Mouse (Mus musculus) liver, embryonic 15.5 days (tissue): ENCODE data around the gene Clip2. TPM values are rescaled to one million over a fixed set of nuclear protein-coding genes. Genes with fewer than 3 reads are reported as not detected.

Experiments
- ATAC-seq: fragments of 200-750 bp; cut with Nextera tagmentation; 2 replicates; pipeline ENCODE4 v1.8.0; 2017; ENCODE audit warnings: moderate number of reproducible peaks, mild to moderate bottlenecking, moderate library complexity; ENCODE audit not compliant: insufficient read depth
- H3K27ac ChIP-seq: fragments of 300-500 bp; sonication (generic); replicated peaks from 2 replicates; pipeline ENCODE4 v1.5.1; 2015; ENCODE audit warnings: mild to moderate bottlenecking, inconsistent platforms
- H3K27me3 ChIP-seq: fragments of 300-500 bp; sonication (generic); 2 replicates; pipeline ENCODE4 v1.6.1; 2015; ENCODE audit warnings: mild to moderate bottlenecking, inconsistent platforms
- H3K36me3 ChIP-seq: fragments of 300-500 bp; sonication (generic); replicated peaks from 2 replicates; pipeline ENCODE4 v1.6.1; 2015; ENCODE audit warnings: moderate library complexity, mild to moderate bottlenecking, inconsistent platforms
- H3K4me1 ChIP-seq: fragments of 300-500 bp; sonication (generic); replicated peaks from 2 replicates; pipeline ENCODE4 v1.6.1; 2015; ENCODE audit warnings: inconsistent platforms
- H3K4me2 ChIP-seq: fragments of 300-500 bp; sonication (generic); 2 replicates; pipeline ENCODE4 v1.6.1; 2015; ENCODE audit warnings: moderate library complexity, mild to moderate bottlenecking, inconsistent platforms
- H3K4me3 ChIP-seq: fragments of 300-500 bp; sonication (generic); replicated peaks from 2 replicates; pipeline ENCODE4 v1.5.1; 2015; ENCODE audit warnings: mild to moderate bottlenecking, inconsistent platforms
- H3K9ac ChIP-seq: fragments of 300-500 bp; sonication (generic); 2 replicates; pipeline ENCODE4 v1.6.1; 2015; ENCODE audit warnings: moderate library complexity, mild to moderate bottlenecking, inconsistent platforms
- H3K9me3 ChIP-seq: fragments of 300-500 bp; sonication (generic); replicated peaks from 2 replicates; pipeline ENCODE4 v1.6.1; 2016; ENCODE audit warnings: inconsistent platforms
- WGBS: fragments of 180-500 bp; shearing (Covaris S2); methylation state at CpG from one replicate; pipeline ENCODE4 v1.1.7; 2015; ENCODE audit warnings: mixed read lengths; ENCODE audit not compliant: insufficient replicate concordance; 5-methylcytosine and 5-hydroxymethylcytosine counted together
- polyA plus RNA-seq: library from polyadenylated mRNA; unstranded; fragments of >200 nt; fragmentation: Nextera tagmentation; extraction: Ambion mirVana; gene quantifications from 2 replicates; pipeline ENCODE4 v1.2.1, GENCODE M21; 2015

The Clip2 gene
- polyA plus RNA-seq, 1 experiment from 2014 or later: 0.46 TPM

DNA sequence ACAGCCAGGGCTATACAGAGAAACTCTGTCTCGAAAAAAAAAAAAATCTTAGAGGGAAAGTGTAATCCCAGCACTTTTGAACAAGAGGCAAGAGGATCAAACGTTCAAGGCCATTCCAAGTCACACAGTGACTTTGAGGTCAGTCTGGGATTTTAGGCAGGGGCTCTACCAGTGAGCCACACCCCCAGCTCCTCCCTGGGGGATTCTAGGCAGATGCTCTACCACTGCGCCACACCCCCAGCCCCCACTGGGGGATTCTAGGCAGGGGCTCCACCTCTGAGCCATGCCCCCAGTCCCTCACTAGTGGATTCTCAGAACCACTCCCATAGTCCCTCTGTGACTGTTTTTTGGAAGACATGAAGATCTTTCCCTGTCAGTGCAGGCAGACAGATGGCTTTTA lies 26.9 kb upstream of the Clip2 start:
- no peaks in the 10 kb centered on the region for H3K27me3 ChIP-seq
- H3K4me3 ChIP-seq: no peak overlapping the region
- no peak for ATAC-seq
- no peaks in the 10 kb centered on the region for H3K36me3 ChIP-seq
- H3K27ac ChIP-seq: no peak overlapping the region
- H3K4me1 ChIP-seq: peaks cover 33% of the 10 kb centered on the region
- H3K4me2 ChIP-seq: no peak overlapping the region
- no peaks in the 10 kb centered on the region for H3K9me3 ChIP-seq
- 48% methylated on average over 3 of the region's 3 CpGs for WGBS
- no peak overlapping the region for H3K9ac ChIP-seq

DNA sequence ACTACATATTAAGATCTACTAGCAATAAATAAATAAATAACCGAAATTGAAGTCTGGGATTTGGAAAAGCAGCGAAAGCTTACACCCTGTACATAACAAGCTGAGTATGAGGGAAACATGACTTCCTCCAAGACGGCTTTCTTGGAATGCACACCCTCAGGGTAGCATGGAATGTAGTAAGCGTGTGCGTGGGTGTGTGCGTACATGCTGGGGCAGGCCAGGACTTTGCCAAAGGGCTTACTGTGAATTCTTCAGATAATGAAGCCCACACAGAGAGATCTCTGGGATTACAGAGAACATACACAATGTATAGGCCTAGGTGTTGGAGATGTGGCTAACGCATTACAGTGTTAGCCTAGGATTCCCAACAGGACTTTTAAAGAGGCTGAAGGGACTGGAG lies 25.3 kb upstream of the Clip2 start:
- WGBS: 78% methylated on average over 7 of the region's 7 CpGs
- no peak overlapping the region for H3K4me3 ChIP-seq
- no peaks in the 10 kb centered on the region for H3K27me3 ChIP-seq
- no peak for ATAC-seq
- H3K4me1 ChIP-seq: peaks cover 29% of the 10 kb centered on the region
- H3K9me3 ChIP-seq: no peaks in the 10 kb centered on the region
- H3K9ac ChIP-seq: no peak overlapping the region
- no peak overlapping the region for H3K4me2 ChIP-seq
- H3K27ac ChIP-seq: no peak overlapping the region
- H3K36me3 ChIP-seq: no peaks in the 10 kb centered on the region

GRCm38 (mm10) chr5:134576517-134577220 lies 24.4 kb upstream of the Clip2 start:
- Histone ChIP-seq H3K9ac (no peak overlapping the region), H3K27me3 (no peaks in the 10 kb centered on the region), H3K9me3 (no peaks in the 10 kb centered on the region), H3K4me1 (peaks cover 37% of the 10 kb centered on the region), H3K4me2 (no peak overlapping the region), H3K4me3 (no peak overlapping the region), H3K27ac (no peak overlapping the region), H3K36me3 (no peaks in the 10 kb centered on the region)
- no peak for ATAC-seq
- WGBS: 57% methylated on average over 14 of the region's 14 CpGs

GRCm38 (mm10) chr5:134575833-134576232 lies 23.6 kb upstream of the Clip2 start:
- H3K27me3 ChIP-seq: no peaks in the 10 kb centered on the region
- 66% methylated on average over 5 of the region's 5 CpGs for WGBS
- ATAC-seq: no peak

GRCm38 (mm10) chr5:134572508-134573214 lies 20.4 kb upstream of the Clip2 start:
- peaks cover 46% of the 10 kb centered on the region for H3K4me1 ChIP-seq
- no peak for ATAC-seq
- 26% methylated on average over 10 of the region's 10 CpGs for WGBS
- no peaks in the 10 kb centered on the region for H3K36me3 ChIP-seq
- no peaks in the 10 kb centered on the region for H3K27me3 ChIP-seq
- no peaks in the 10 kb centered on the region for H3K9me3 ChIP-seq
- H3K9ac ChIP-seq: peak overlapping the region; percentile 39; the same call in 1 of the 2 replicates
- H3K4me3 ChIP-seq: peak overlapping the region; percentile 54
- H3K27ac ChIP-seq: peak overlapping the region; percentile 64; the same call in 1 of the 2 replicates
- H3K4me2 ChIP-seq: peak overlapping the region; percentile 80

More at GRCm38 (mm10) chr5:134575833-134576232, 23.6 kb upstream of the Clip2 start:
- Histone ChIP-seq H3K4me1 (peaks cover 43% of the 10 kb centered on the region), H3K9me3 (no peaks in the 10 kb centered on the region), H3K36me3 (no peaks in the 10 kb centered on the region), H3K27ac (peak overlapping the region; percentile 14; the same call in 1 of the 2 replicates), H3K9ac (no peak overlapping the region), H3K4me3 (no peak overlapping the region), H3K4me2 (no peak overlapping the region)

GRCm38 (mm10) chr5:134571730-134572507 lies 19.7 kb upstream of the Clip2 start:
- Histone ChIP-seq H3K27ac (peak overlapping the region; percentile 64), H3K36me3 (no peaks in the 10 kb centered on the region), H3K27me3 (no peaks in the 10 kb centered on the region), H3K9ac (peak overlapping the region; percentile 39; the same call in 1 of the 2 replicates), H3K4me2 (peak overlapping the region; percentile 80), H3K9me3 (no peaks in the 10 kb centered on the region), H3K4me1 (peaks cover 42% of the 10 kb centered on the region), H3K4me3 (peak overlapping the region; percentile 54)
- WGBS: under 1% methylated on average over 23 of the region's 23 CpGs
- ATAC-seq: peak; percentile 67

- Histone ChIP-seq H3K4me1 (peaks cover 26% of the 10 kb centered on the region), H3K4me3 (no peak overlapping the region), H3K27ac (no peak overlapping the region), H3K27me3 (no peaks in the 10 kb centered on the region), H3K36me3 (no peaks in the 10 kb centered on the region), H3K9ac (no peak overlapping the region), H3K9me3 (no peaks in the 10 kb centered on the region), H3K4me2 (no peak overlapping the region)
- no peak for ATAC-seq
- 48% methylated on average over 8 of the region's 8 CpGs for WGBS
Measured at GRCm38 (mm10) chr5:134568964-134569491, 16.8 kb upstream of the Clip2 start.

GRCm38 (mm10) chr5:134568030-134568429 lies 15.8 kb upstream of the Clip2 start:
- H3K4me1 ChIP-seq: peaks cover 22% of the 10 kb centered on the region
- no peak overlapping the region for H3K27ac ChIP-seq
- H3K9ac ChIP-seq: no peak overlapping the region
- no peaks in the 10 kb centered on the region for H3K27me3 ChIP-seq
- H3K9me3 ChIP-seq: no peaks in the 10 kb centered on the region
- no peak overlapping the region for H3K4me3 ChIP-seq
- H3K4me2 ChIP-seq: no peak overlapping the region
- H3K36me3 ChIP-seq: no peaks in the 10 kb centered on the region
- ATAC-seq: no peak
- 62% methylated on average over 3 of the region's 3 CpGs for WGBS

DNA sequence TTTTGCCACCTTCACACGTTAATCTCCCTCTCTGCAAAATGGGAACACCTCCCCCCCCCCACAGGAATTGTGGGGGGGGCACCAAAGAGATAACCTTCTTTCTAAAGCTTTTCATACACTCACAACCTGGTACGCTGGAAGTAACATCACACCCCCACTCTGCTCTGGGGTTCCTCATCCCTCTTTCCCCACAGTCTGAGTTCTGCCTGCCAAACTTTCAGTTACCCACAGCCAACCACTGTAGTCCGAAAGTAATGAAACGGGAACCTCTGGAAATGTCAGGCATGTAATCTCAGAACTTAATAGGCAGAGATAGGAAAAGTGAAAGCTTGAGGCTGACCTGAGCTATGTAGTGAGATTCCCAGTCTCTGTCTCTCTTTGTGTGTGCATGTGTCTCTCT lies 15.2 kb upstream of the Clip2 start:
- 69% methylated on average over 4 of the region's 4 CpGs for WGBS
- Histone ChIP-seq H3K9me3 (no peaks in the 10 kb centered on the region), H3K27ac (no peak overlapping the region), H3K9ac (no peak overlapping the region), H3K36me3 (no peaks in the 10 kb centered on the region), H3K4me3 (no peak overlapping the region), H3K4me2 (no peak overlapping the region), H3K27me3 (no peaks in the 10 kb centered on the region), H3K4me1 (peaks cover 16% of the 10 kb centered on the region)
- ATAC-seq: no peak

GRCm38 (mm10) chr5:134565696-134566095 lies 13.5 kb upstream of the Clip2 start:
- H3K4me1 ChIP-seq: 0 out of 2 replicates have a peak, but pooled peaks cover 3% of the 10 kb centered on the region
- H3K27ac ChIP-seq: no peak overlapping the region
- H3K4me2 ChIP-seq: no peak overlapping the region
- WGBS: 61% methylated on average over 6 of the region's 6 CpGs
- H3K4me3 ChIP-seq: no peak overlapping the region
- H3K9me3 ChIP-seq: no peaks in the 10 kb centered on the region
- no peaks in the 10 kb centered on the region for H3K36me3 ChIP-seq
- no peak for ATAC-seq
- H3K27me3 ChIP-seq: no peaks in the 10 kb centered on the region
- H3K9ac ChIP-seq: no peak overlapping the region

DNA sequence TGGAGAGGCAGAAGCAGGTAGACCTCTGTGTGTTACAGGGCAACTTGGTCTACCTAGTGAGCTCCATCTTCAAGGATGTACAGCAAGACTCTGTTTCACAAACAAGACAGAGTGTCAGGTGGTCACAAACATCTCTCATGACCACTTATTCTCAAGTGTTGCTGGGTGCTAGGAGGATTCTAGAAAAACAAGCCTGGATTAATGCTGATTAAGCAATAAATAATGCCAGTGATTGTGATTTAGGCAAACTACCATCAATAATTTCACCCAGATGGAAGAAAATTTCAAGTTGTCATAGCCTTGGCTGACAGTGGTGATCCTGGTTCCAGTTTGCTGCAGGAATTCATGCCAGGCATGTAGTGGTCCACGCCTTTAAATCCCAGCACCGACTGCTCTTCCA lies 12.0 kb upstream of the Clip2 start:
- Histone ChIP-seq H3K9ac (no peak overlapping the region), H3K36me3 (no peaks in the 10 kb centered on the region), H3K4me3 (no peak overlapping the region), H3K27me3 (no peaks in the 10 kb centered on the region), H3K4me1 (0 out of 2 replicates have a peak, but pooled peaks cover 3% of the 10 kb centered on the region), H3K9me3 (no peaks in the 10 kb centered on the region), H3K27ac (no peak overlapping the region), H3K4me2 (no peak overlapping the region)
- WGBS: 82% methylated on average over 2 of the region's 2 CpGs
- no peak for ATAC-seq
